Mouse (Mus musculus) c-Kit-positive CD71-negative TER-119-negative erythroid progenitor cells, embryonic 14.5 days (primary cell): Measurements from ENCODE around the gene Jam2.

ENCODE experiments used
- DNase-seq: peaks from one replicate; pipeline ENCODE4 v3.0.0-alpha.2; 2013; ENCODE audit warnings: low read depth

The Jam2 gene

DNA sequence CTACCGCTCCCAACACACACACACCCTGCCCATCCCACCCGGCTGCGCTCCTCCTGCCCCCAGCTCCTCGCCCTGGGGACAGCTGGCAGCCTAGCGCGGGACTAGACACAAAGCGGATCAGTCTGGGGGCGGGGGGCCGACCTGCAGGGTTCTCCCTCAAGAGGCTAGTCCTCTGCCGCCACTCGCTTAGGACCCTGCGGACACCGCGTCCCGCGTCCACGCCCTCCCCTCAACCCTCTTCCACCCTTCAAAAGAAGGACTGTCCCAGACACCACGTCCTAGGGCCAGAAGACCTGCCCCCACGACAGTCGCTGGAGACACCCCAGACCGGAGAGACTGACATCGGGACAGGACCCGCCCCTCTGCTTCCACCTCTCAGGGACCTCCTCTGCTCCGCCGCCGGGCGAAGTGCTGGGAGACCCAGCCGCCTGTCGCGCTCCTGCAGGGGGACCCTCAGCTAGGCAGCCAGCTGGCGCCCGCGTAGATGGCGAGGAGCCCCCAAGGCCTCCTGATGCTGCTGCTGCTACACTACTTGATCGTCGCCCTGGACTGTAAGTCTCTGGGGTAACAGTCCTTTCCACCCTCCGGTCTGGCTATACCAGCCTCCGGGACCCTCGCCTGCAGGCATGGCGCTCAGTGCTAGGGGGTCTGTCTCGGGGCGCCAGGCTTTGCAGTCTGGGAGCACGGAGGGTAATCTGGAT lies at the start of gene Jam2:
Gene Jam2 (plus strand): TSS at position 121 of the 701 bp plus-strand sequence.
- DNase-seq = peak; percentile 12

DNA sequence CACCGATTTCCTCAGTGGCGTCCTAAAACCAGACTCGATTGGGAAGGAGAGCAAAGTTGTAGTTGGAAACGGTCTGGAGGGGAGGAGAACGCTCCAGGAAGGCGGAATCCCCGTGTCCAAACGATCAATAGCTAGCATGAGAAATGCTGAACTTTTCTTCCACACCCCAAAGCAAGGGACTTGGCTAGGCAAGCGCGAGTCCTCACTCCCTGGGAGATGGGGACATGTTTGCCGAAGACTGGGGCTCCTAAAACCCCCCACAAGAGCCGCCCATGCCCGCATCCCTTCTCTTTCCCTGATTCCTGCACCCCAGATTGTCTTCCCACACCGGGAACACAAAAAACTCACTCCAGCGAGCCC lies 39.1 kb upstream of the Jam2 start:
- DNase-seq = peak; percentile 7

DNA sequence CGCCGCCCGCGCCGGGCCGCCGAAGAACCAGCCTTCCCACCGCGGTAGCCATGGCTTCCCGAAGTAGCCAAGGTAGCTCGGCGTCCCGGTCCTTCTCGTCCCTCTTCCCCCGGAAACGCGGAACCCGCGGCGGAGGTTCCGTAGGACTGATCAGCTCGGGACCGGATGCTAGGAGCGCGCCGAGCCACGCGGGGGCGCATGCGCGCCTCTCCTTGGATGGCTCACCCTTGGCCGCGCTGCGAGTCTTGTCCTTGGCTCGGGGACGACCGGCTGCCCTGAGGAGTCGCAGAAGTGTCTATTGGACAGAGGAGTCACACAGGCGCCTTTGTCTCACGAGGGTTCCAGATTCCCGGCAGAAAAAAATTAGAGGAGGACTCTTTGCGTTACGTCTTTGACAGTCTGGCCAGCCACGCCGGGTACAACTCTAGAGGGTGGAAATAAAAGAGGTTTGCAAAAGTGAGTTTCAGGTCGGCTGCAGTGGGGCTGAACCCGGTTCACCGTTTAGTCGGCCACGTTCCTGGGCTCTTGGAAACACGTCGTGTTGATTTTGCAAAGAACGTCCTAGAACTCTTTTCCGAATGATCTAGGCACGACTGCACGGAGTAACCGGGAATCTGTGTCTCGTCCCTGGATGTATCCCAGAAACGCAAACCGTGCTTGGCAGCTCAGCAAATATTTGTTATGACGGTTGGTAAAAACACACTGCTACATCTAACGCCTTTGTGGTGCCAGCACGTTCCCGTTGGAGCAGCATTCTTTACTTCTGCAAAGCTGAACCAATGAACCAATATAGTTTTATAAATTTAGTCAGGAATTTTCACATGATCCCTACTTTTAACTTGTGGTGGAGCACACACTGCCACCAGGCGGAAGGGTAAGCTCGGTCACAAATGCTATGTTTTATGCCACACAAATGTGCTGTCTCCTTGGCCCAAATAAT lies 38.5 kb upstream of the Jam2 start, which contains the start of gene Mrpl39:
Gene Mrpl39 (minus strand): TSS at position 577 of the 940 bp plus-strand sequence.
- DNase-seq = peak; percentile 95

DNA sequence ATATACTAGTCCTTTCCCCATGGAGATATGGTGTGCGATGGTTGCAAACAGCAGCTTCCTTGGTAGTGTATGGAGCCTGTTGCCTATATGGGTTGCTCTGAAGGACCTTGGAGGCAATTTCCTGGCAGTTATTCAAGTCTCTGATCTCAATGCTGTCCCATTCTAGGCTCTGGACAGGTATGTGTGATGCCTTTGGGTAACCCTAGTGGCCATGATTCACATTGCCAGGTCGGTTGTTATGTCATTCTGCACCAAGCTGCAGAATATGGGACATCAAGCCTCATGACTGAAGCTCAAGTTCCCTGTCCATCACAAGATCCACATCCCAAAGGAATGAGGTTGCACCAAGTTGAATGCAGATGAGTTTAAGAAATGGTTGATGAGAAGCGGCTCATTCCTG lies 36.6 kb upstream of the Jam2 start:
- no peak for DNase-seq

DNA sequence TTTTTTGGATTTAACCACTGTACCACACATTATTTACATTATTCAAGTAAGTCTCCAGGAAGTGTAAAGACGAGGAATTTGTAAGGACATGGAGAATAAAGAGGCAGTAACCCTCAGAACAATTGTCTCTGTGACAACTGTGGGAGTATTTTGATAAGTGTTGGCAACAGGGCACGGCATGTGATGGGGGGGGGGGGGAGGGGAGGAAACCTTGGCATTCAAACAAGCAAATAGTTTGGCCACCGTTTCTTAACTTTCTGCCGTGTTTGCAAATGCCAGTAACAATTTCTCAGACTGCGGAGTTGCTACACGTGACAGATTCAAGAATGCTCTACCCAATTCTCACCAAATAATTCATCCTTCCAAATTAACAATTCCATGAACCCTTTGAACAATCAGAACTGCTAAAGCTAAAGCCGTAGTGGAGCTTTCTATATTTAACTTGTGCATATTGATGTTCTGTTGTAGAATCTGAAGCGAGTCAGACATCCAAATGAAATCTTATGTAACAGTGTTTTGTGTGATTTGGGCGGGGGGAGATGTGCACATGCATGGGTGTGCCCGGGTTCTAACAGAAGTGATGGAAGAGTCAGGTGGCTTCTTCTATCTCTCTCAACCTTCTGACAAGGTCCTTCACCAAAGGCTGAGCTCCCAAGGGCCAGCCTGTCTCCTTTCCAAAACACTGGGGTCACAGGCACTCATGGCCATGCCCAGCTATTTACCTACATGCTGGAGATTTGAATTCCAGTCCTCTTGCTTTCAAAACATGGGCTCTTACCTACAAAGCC lies 29.0 kb upstream of the Jam2 start:
- DNase-seq = no peak

DNA sequence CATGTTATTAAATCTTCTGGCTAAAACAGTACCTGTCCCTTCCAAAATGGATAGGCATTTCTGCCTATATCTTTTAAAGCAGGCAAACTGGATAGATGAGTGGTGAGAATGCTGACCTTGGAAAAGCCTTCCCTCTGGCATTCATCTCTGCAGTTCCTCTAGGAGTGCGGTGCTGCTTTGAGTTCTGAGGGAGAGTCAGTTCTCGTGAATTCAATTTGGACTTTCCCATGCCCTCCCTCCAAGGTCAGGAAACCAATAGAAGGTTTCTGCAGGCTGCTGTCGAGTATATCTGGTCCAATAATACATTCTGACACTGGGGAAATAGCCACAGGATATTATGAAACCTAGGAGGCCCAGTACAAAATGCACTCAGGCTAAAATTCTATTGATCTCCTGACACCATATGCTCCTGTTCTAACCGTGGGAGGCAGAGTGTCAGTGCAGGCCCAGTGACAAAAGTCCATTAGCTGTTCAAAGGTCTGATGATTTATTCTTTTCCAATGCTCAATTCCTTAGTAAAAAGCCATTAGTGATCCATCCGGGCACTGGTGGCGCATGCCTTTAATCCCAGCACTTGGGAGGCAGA lies 28.1 kb upstream of the Jam2 start:
- no peak for DNase-seq

DNA sequence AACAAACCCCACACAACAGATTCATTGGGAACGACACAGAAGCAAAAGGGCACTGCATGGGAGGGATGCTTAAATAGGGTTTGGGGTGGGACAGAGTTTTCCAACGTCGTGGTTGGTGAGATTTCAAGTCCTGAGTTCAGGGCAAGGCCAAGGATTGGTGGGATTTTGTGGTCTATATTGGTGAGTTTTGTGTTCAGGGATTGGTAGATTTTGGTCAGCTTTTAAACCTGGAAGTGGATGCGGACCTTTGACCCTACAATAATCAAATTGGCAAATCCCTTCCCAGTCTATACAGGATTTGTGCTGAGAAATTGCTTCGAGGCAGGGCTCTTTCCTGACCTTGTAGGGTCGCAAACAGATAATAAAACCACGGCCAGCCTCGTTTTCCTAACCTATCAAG lies 6.0 kb upstream of the Jam2 start:
- DNase-seq = no peak

DNA sequence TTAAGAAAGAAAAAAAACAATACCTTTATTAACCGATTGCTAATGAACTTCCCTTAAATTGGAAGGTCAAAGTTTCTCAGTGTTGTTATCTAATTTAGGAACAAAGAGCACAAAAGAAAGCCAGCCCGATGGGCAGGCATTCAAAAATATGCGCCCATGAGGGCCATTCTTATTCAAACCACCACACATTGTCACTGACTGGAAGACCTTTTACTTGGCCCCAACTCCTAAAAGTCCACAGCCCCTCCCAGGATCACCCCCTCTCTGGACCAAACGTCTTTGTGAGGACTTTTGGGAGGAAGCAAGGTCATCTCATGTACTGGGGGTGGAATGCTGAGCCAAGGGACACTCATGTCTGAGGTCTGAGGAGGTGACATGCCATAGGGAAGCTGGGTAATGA lies 4.7 kb upstream of the Jam2 start:
- DNase-seq = no peak

DNA sequence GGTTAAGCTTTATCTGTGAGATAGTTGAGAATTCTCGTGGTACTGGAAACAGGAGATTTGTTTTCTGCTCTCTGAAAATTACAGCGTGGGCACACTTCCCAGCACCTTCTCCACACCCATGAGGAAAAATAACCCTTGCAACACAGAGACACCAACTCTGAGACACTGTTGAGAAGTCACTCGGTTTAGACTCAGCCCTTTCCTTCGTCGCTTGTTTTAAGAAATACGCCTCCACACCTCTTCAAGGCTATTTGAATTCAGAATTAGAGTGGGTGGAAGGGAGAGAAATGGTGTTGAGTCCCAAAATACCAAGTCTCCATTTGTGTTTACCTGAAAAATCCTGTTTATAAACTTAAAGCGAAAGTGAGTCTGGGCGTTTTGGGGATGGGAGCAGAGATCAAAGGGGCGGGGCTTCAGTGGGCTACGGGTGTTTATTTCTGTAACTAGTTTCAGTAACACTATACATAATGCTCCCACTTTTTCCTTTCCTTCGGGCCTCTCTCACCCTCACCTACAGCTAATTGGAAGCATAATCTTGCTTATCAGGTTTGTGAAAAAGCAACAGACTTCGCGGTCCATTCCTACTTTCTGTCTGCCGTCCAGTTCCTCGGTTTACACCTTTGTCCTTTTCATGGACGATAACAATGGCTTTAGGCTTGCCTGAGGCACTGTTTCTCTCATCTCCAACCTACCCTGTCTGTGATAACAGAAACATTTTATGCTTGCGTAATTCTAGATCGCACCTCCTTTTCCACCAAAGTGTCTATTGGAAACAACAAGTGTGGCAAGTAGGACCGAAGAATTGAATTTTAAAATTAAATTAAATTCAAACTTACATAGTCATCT lies 4.1 kb upstream of the Jam2 start:
- no peak for DNase-seq

DNA sequence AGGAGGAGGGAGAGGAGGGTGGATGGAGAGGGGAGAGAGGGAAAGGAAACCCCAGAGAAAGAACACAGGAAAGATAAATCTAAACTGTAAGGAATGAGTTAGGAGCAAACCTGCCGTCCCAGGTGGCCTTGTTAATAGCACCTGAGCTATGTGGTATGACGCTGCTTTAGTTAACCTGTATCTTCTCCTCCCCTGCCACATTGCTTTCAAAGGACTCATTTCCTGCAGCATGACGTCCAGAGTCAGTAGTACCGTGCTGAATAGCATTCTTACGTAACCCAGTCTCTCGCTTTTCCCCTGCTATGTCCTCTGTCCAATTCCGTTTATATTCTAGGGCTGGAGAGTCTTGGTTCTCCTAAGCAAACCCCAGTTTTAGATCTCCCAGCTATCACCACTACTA lies 3.0 kb upstream of the Jam2 start:
- no peak for DNase-seq

DNA sequence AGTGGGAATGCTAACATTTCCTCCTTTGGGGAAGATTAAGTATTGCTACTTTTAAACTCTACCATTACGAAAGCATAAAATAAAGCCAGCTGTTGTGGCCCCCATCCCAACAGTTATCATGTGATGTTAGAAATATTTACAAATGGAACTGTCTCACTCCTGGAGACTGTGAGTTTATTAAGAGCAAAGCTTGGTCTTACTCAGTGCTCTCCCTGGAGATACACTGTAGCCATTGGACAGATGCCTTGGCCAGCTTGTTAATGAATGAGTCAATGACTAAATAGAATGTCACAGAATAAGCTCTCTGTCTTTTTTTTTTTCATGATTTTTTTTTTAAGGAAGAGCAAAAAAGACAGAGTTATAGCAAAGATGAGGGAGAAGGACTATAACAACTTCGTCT lies 2.5 kb upstream of the Jam2 start:
- no peak for DNase-seq

DNA sequence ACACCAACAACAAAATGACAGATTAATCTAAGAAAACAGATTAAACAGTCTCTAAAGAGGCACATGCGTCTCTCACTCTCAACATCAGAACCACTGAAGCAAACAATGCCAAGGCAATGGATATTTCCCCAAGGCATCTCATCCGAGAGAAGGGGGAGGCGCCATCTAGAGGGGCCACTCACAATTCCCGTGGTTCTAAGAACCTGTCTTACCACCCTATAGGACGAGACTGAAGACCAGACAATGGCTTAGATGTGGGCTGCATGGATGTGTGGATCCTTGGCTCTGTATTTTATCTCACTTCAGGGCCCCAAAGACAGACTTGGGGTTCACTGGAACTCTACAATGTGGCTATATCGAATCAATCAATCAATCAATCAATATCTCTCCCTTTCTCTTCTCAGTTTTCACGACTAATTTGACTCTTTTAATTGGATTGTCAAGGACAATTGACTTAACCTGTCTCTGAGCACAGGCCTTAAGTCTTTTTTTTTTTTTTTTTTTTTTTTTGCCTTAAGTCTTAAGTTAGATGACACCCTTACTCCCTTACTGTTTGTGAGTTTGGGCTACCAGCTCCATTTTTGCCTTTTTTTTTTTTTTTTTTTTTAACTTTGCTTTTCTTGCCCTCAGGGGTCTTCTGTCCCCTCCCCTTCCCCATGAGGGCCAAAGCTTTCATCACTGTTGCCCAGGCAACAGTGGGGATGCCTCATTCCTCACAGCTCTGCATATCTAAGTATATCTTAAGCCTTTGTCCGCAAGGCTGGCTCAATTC lies 1.2 kb upstream of the Jam2 start:
- DNase-seq = no peak

DNA sequence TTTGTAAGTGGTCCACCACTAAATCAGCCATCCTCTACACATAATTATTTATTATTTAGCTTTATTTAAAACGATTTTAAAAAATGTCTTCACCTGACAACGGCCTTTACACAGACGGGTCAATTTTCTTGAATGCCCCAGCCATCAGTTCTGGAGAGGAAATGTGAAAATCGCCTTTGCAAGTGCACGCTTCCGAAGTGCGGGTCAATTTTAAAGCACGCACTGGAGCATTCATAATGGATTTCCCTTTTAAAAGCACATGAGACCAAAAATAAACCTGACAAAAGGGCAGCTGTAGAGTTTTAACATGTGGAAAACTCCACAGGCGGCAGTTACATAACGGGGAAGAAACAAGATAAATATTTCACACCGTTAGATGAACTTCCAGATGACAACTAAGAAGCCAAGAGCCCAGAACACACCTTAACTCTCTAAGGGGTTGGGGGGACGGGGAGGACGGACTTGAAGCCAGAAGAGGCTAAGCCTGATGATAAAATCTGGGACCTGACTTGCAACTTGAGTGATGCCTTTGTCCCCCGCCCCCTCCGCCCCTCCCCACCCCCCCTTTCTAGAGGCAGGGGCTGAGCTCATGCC lies 558 bp upstream of the Jam2 start:
- DNase-seq = no peak

DNA sequence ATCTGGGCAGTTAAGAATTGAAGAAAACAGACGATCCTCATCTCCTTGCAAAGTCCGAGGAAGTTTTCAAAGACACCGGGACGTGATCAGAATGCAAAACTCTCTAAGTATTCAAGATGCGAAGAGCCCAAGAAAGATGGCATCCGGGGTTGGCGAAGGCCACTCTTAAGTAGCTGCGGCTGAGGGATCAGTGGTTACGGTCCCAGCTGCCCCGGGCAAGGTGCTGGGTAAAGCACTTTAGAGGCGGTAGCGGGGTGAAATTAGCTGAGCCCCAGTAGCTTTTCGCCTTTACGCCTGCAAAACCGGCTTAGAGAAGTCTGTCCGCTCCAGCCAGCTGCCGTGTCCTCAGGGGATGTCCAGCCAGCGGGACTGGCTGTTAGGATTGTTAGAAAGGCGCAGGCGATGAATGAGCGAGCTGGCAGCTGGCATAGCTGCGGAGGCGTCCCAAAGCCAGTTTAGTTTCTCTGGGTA lies 873 bp downstream of the Jam2 start:
- no peak for DNase-seq

DNA sequence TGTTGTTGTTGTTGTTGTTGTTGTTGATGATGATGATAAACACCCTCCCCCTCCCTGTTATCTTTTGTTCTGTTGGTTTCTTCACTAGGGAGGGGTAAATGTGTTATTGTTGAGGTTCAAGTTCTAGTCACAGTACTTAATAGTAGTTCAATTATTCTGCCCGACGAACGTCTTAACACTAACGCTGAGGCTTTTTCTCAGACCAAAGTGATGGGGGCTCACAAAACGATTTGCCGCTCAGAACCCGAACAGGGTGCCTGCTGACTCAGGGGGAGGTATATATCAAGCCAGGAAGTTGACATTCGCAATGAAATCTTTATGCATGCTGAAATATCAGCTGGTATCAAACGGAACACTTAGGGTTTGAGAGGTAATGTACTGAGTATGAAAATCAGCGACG lies 1.4 kb downstream of the Jam2 start:
- no peak for DNase-seq

DNA sequence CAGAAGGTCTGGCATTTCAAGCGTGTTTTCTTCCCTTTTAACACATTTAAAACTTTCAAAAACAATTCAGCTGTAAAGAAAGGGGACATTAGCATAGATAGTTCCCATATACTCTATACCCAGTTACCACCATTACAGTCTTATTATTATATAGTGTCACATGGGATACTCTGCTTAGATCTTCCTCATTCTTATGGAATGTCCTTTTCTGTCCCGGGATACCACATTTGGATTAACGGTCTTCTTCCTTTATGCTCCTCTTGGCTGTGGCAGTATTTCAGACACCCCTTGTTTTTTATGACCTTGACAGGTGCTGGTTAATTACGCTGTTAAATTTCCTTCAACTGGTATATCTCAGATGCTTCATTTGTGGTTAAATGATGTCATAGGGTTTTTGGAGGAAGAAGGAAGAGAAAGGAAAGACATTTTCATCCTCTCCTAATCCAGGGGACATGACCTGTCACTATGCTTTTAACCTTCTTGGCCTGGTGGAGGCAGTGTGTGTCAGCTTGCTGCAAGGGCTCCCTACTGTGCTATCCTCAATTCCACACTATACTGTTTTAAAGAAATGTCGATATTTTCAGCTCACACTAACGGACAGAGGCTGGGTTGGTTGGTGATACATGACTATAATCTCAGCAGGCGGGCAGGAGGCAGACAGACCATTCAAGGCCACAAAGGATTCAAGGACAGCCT lies 2.3 kb downstream of the Jam2 start:
- DNase-seq = no peak

DNA sequence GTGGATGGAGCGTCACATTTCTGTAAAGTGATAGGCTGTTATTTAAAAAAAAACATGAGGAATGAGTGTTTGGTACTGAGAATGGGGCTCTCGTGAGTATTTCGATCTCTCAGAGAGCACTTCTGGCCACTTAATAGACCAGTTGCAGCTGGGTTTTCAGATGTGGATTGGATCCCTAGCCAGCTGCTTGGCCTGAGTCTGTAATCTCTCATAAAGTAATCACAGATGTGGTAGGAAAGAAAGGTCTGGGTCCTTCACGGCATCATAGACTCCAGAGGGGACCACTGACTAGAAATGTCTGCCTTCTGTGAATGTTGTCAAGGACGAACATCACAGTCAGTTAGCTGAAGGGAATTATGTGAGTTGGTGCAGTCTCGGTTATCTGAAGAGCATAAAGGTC lies 4.5 kb downstream of the Jam2 start:
- no peak for DNase-seq

DNA sequence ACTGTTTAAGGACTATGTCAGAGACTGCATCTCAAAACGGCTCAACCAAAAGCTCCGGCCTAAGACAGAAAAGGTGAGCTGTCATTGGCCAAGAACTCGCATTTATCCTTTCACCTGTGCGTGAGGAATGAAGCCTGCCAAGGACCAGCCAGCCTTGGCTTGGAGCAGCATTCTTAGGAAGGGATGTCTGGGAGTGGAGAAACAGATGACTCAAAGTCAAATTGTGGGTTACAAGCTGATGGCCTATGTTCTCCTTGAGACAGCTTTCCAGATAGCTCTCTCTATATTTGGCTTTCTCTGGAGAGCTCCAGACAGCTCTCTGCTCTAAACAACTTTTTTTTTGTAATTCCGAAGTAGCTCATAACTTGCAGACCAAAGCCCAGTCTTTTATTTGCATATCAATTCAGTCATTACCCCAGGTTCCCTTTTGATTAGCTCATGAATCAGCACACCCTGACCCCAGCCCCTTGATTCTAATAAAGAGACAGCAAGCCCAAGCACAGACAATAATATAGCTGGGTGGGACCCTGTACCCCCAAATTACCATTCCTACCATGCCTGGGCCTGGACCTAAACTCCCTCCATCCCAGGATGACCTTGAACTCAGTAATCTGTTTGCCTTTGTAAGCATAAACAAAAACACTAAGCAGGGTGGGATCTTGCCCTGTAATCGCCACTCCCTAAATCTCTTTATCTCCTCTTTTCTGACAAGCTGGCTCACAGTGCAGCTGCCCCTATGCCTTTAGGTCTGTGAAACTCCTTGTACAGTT lies 5.1 kb downstream of the Jam2 start:
- DNase-seq = no peak

DNA sequence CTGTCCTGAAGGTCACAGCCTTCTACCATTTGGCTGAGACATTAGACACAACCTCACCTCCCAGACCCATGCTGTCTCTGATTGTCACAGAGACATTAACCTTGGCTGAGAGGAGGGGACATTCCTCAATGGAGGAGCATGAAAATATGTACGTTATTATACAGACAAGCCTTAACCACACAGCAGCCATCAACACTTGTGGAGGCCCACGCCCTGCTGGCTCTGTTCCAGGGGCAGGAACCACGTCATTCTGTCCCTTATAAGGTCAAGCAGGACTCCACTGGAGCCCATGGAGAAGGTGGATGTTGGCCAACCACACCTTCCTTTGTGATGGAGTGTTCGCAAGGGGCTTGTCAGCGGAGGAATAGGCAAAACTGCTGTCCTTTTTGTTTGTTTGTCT lies 5.8 kb downstream of the Jam2 start:
- no peak for DNase-seq
